Mouse (Mus musculus) kidney, embryonic 15.5 days (tissue): ENCODE measurements around the gene Dync1i2. TPM values are rescaled to one million over a fixed set of nuclear protein-coding genes. Genes with fewer than 3 reads are reported as not detected.

Source experiments
- ATAC-seq: fragments of 200-750 bp; cut with Nextera tagmentation; replicated peaks from 2 replicates; pipeline ENCODE4 v1.8.0; 2017; ENCODE audit warnings: moderate TSS enrichment; ENCODE audit not compliant: low FRiP score
- H3K27ac ChIP-seq: fragments of 300-500 bp; sonication (generic); 2 replicates; pipeline ENCODE4 v1.5.1; 2015; ENCODE audit warnings: mild to moderate bottlenecking, inconsistent platforms
- H3K27me3 ChIP-seq: fragments of 300-500 bp; sonication (generic); 2 replicates; pipeline ENCODE4 v1.6.1; 2015; ENCODE audit warnings: inconsistent platforms
- H3K36me3 ChIP-seq: fragments of 300-500 bp; sonication (generic); 2 replicates; pipeline ENCODE4 v1.6.1; 2015; ENCODE audit warnings: inconsistent platforms
- H3K4me1 ChIP-seq: fragments of 300-500 bp; sonication (generic); 2 replicates; pipeline ENCODE4 v1.6.1; 2015; ENCODE audit warnings: inconsistent platforms
- H3K4me2 ChIP-seq: fragments of 300-500 bp; sonication (generic); 2 replicates; pipeline ENCODE4 v1.6.1; 2015; ENCODE audit warnings: moderate library complexity, mild to moderate bottlenecking, inconsistent platforms
- H3K4me3 ChIP-seq: fragments of 300-500 bp; sonication (generic); replicated peaks from 2 replicates; pipeline ENCODE4 v1.5.1; 2015; ENCODE audit warnings: mild to moderate bottlenecking, inconsistent platforms
- H3K9ac ChIP-seq: fragments of 300-500 bp; sonication (generic); 2 replicates; pipeline ENCODE4 v1.6.1; 2015; ENCODE audit warnings: mild to moderate bottlenecking, inconsistent platforms
- H3K9me3 ChIP-seq: fragments of 300-500 bp; sonication (generic); replicated peaks from 2 replicates; pipeline ENCODE4 v1.6.1; 2016; ENCODE audit warnings: inconsistent platforms
- WGBS: fragments of 180-500 bp; shearing (Covaris S2); methylation state at CpG from one replicate; pipeline ENCODE4 v1.1.7; 2015; ENCODE audit warnings: mixed read lengths; 5-methylcytosine and 5-hydroxymethylcytosine counted together
- polyA plus RNA-seq: library from polyadenylated mRNA; unstranded; fragments of >200 nt; fragmentation: Nextera tagmentation; extraction: Ambion mirVana; gene quantifications from 2 replicates; pipeline ENCODE4 v1.2.1, GENCODE M21; 2015

Gene Dync1i2
- polyA plus RNA-seq, 1 experiment from 2014 or later: 83.2 TPM

- no peak for ATAC-seq
Measured at GRCm38 (mm10) chr2:71209041-71209755, 2.3 kb upstream of the Dync1i2 start.

GRCm38 (mm10) chr2:71211096-71211495 lies 410 bp upstream of the Dync1i2 start:
- Histone ChIP-seq H3K27ac (no peak overlapping the region), H3K36me3 (peaks cover 15% of the 10 kb centered on the region), H3K9me3 (no peaks in the 10 kb centered on the region), H3K9ac (no peak overlapping the region), H3K4me2 (no peak overlapping the region), H3K27me3 (peaks cover 7% of the 10 kb centered on the region; the same call in 1 of the 2 replicates), H3K4me1 (0 out of 2 replicates have a peak, but pooled peaks cover 9% of the 10 kb centered on the region), H3K4me3 (no peak overlapping the region)
- WGBS: 88% methylated on average over 2 of the region's 2 CpGs
- no peak for ATAC-seq

More at GRCm38 (mm10) chr2:71209041-71209755, 2.3 kb upstream of the Dync1i2 start:
- Histone ChIP-seq H3K4me3 (no peak overlapping the region), H3K9ac (no peak overlapping the region), H3K4me1 (0 out of 2 replicates have a peak, but pooled peaks cover 9% of the 10 kb centered on the region), H3K36me3 (peaks cover 4% of the 10 kb centered on the region; the same call in 1 of the 2 replicates), H3K27ac (no peak overlapping the region), H3K27me3 (peaks cover 7% of the 10 kb centered on the region; the same call in 1 of the 2 replicates), H3K9me3 (no peaks in the 10 kb centered on the region), H3K4me2 (no peak overlapping the region)
- WGBS: 77% methylated on average over 5 of the region's 5 CpGs

- ATAC-seq: no peak
- peak overlapping the region; percentile 88 for H3K27ac ChIP-seq
Measured at GRCm38 (mm10) chr2:71212360-71212726, 837 bp downstream of the Dync1i2 start.

GRCm38 (mm10) chr2:71221020-71221419 lies 9.5 kb downstream of the Dync1i2 start:
- Histone ChIP-seq H3K27ac (no peak overlapping the region), H3K9me3 (no peaks in the 10 kb centered on the region), H3K9ac (no peak overlapping the region), H3K4me1 (no peaks in the 10 kb centered on the region), H3K27me3 (no peaks in the 10 kb centered on the region), H3K36me3 (peaks cover 72% of the 10 kb centered on the region), H3K4me3 (no peak overlapping the region), H3K4me2 (no peak overlapping the region)
- ATAC-seq: no peak
- 77% methylated on average over 1 of the region's 1 CpGs for WGBS

More at GRCm38 (mm10) chr2:71212360-71212726, 837 bp downstream of the Dync1i2 start:
- H3K9ac ChIP-seq: peak overlapping the region; percentile 95
- no peaks in the 10 kb centered on the region for H3K9me3 ChIP-seq
- no peaks in the 10 kb centered on the region for H3K27me3 ChIP-seq
- peak overlapping the region; percentile 63 for H3K4me2 ChIP-seq
- H3K4me3 ChIP-seq: peak overlapping the region; percentile 92
- peaks cover 22% of the 10 kb centered on the region for H3K36me3 ChIP-seq
- 0 out of 2 replicates have a peak, but pooled peaks cover 9% of the 10 kb centered on the region for H3K4me1 ChIP-seq
- 2% methylated on average over 6 of the region's 6 CpGs for WGBS

- no peaks in the 10 kb centered on the region for H3K4me1 ChIP-seq
- H3K36me3 ChIP-seq: peaks cover 47% of the 10 kb centered on the region
- 68% methylated on average over 1 of the region's 1 CpGs for WGBS
- no peaks in the 10 kb centered on the region for H3K9me3 ChIP-seq
- no peak for ATAC-seq
- H3K9ac ChIP-seq: no peak overlapping the region
- no peak overlapping the region for H3K27ac ChIP-seq
- no peak overlapping the region for H3K4me3 ChIP-seq
- no peak overlapping the region for H3K4me2 ChIP-seq
- H3K27me3 ChIP-seq: no peaks in the 10 kb centered on the region
Measured at GRCm38 (mm10) chr2:71227398-71227797, 15.9 kb downstream of the Dync1i2 start.

GRCm38 (mm10) chr2:71229603-71230002 lies 18.1 kb downstream of the Dync1i2 start:
- Histone ChIP-seq H3K27ac (no peak overlapping the region), H3K27me3 (no peaks in the 10 kb centered on the region), H3K4me1 (no peaks in the 10 kb centered on the region), H3K36me3 (peaks cover 35% of the 10 kb centered on the region), H3K4me3 (no peak overlapping the region), H3K9me3 (no peaks in the 10 kb centered on the region), H3K4me2 (no peak overlapping the region), H3K9ac (no peak overlapping the region)
- 74% methylated on average over 1 of the region's 1 CpGs for WGBS
- no peak for ATAC-seq

GRCm38 (mm10) chr2:71231951-71232350 lies 20.4 kb downstream of the Dync1i2 start:
- H3K9me3 ChIP-seq: no peaks in the 10 kb centered on the region
- 81% methylated on average over 5 of the region's 5 CpGs for WGBS
- H3K4me2 ChIP-seq: no peak overlapping the region
- H3K4me1 ChIP-seq: no peaks in the 10 kb centered on the region
- ATAC-seq: no peak
- no peaks in the 10 kb centered on the region for H3K27me3 ChIP-seq
- no peak overlapping the region for H3K27ac ChIP-seq
- H3K4me3 ChIP-seq: no peak overlapping the region
- H3K36me3 ChIP-seq: peaks cover 47% of the 10 kb centered on the region
- no peak overlapping the region for H3K9ac ChIP-seq

- Histone ChIP-seq H3K27ac (no peak overlapping the region), H3K9me3 (no peaks in the 10 kb centered on the region), H3K4me2 (no peak overlapping the region), H3K4me1 (no peaks in the 10 kb centered on the region), H3K4me3 (no peak overlapping the region), H3K9ac (no peak overlapping the region), H3K27me3 (no peaks in the 10 kb centered on the region), H3K36me3 (peaks cover 53% of the 10 kb centered on the region)
- no peak for ATAC-seq
- 80% methylated on average over 2 of the region's 2 CpGs for WGBS
Measured at GRCm38 (mm10) chr2:71232976-71233375, 21.5 kb downstream of the Dync1i2 start.

- H3K9me3 ChIP-seq: no peaks in the 10 kb centered on the region
- no peaks in the 10 kb centered on the region for H3K27me3 ChIP-seq
- H3K9ac ChIP-seq: no peak overlapping the region
- H3K4me3 ChIP-seq: no peak overlapping the region
- H3K4me2 ChIP-seq: no peak overlapping the region
- H3K36me3 ChIP-seq: peaks cover 58% of the 10 kb centered on the region
- WGBS: 95% methylated on average over 4 of the region's 4 CpGs
- no peaks in the 10 kb centered on the region for H3K4me1 ChIP-seq
- no peak for ATAC-seq
- H3K27ac ChIP-seq: no peak overlapping the region
Measured at GRCm38 (mm10) chr2:71235420-71235819, 23.9 kb downstream of the Dync1i2 start.

- H3K4me1 ChIP-seq: no peaks in the 10 kb centered on the region
- no peaks in the 10 kb centered on the region for H3K27me3 ChIP-seq
- no peak overlapping the region for H3K9ac ChIP-seq
- H3K27ac ChIP-seq: no peak overlapping the region
- H3K4me2 ChIP-seq: no peak overlapping the region
- no peak for ATAC-seq
- no peak overlapping the region for H3K4me3 ChIP-seq
- H3K36me3 ChIP-seq: peaks cover 60% of the 10 kb centered on the region
- H3K9me3 ChIP-seq: no peaks in the 10 kb centered on the region
- WGBS: 91% methylated on average over 6 of the region's 6 CpGs
Measured at GRCm38 (mm10) chr2:71236009-71236408, 24.5 kb downstream of the Dync1i2 start.

- H3K27ac ChIP-seq: no peak overlapping the region
- no peak for ATAC-seq
- H3K9ac ChIP-seq: no peak overlapping the region
- no peak overlapping the region for H3K4me3 ChIP-seq
- H3K4me2 ChIP-seq: no peak overlapping the region
- H3K9me3 ChIP-seq: no peaks in the 10 kb centered on the region
- H3K4me1 ChIP-seq: no peaks in the 10 kb centered on the region
- no peaks in the 10 kb centered on the region for H3K27me3 ChIP-seq
- 90% methylated on average over 2 of the region's 2 CpGs for WGBS
- H3K36me3 ChIP-seq: peaks cover 54% of the 10 kb centered on the region
Measured at GRCm38 (mm10) chr2:71241505-71241904, 30.0 kb downstream of the Dync1i2 start.

GRCm38 (mm10) chr2:71242180-71242579 lies 30.7 kb downstream of the Dync1i2 start:
- H3K9ac ChIP-seq: no peak overlapping the region
- no peak overlapping the region for H3K4me3 ChIP-seq
- no peaks in the 10 kb centered on the region for H3K9me3 ChIP-seq
- 81% methylated on average over 3 of the region's 3 CpGs for WGBS
- H3K4me2 ChIP-seq: no peak overlapping the region
- H3K4me1 ChIP-seq: no peaks in the 10 kb centered on the region
- peaks cover 53% of the 10 kb centered on the region for H3K36me3 ChIP-seq
- H3K27ac ChIP-seq: no peak overlapping the region
- H3K27me3 ChIP-seq: no peaks in the 10 kb centered on the region
- no peak for ATAC-seq
